In genomic region chr6:127766641-127767200, GRCm38 (mm10) we compare ENCODE assay signal across 8 mouse cellular contexts. TPM values are rescaled to one million over a fixed set of nuclear protein-coding genes. Genes with fewer than 3 reads are reported as not detected.
DNase-seq lines count a peak whose midpoint lies in the region; ATAC-seq and TF ChIP-seq lines count a peak whose summit lies in the region.

No protein-coding gene starts in this region.

- no peak overlapping the region for H3K9ac ChIP-seq in lung, embryonic 14.5 days
- H3K9ac ChIP-seq in forebrain, embryonic 12.5 days: peak overlapping the region; percentile 65
- H3K9ac ChIP-seq in neural tube, embryonic 12.5 days: peak overlapping the region; percentile 83

- DNase-seq in lung, embryonic 14.5 days: peak; percentile 24
- DNase-seq in lung, postnatal 14 days: no peak
- DNase-seq in layer of hippocampus, adult 9-11 months: peak; percentile 65
- no peak for DNase-seq in MN1 (ENCODE audit: low spot score)
- no peak for DNase-seq in thymus, postnatal 4 days

- H3K27me3 ChIP-seq in lung, embryonic 14.5 days (ENCODE audit: insufficient read depth, low read length): peaks cover 68% of the 10 kb centered on the region
- H3K27me3 ChIP-seq in forebrain, embryonic 12.5 days: peaks cover 73% of the 10 kb centered on the region
- peaks cover 23% of the 10 kb centered on the region; the same call in 1 of the 2 replicates for H3K27me3 ChIP-seq in neural tube, embryonic 12.5 days (replicated peaks)

- H3K4me2 ChIP-seq in lung, embryonic 14.5 days: peak overlapping the region; percentile 43
- peak overlapping the region; percentile 100 for H3K4me2 ChIP-seq in forebrain, embryonic 12.5 days
- peak overlapping the region; percentile 92 for H3K4me2 ChIP-seq in neural tube, embryonic 12.5 days (replicated peaks)

- no peak overlapping the region for H3K27ac ChIP-seq in lung, embryonic 14.5 days (ENCODE audit: low read depth)
- peak overlapping the region; percentile 66 for H3K27ac ChIP-seq in forebrain, embryonic 12.5 days
- no peak overlapping the region; the same call in 1 of the 2 replicates for H3K27ac ChIP-seq in neural tube, embryonic 12.5 days

- H3K9me3 ChIP-seq in lung, embryonic 14.5 days (ENCODE audit: low read depth, low read length): no peaks in the 10 kb centered on the region
- H3K9me3 ChIP-seq in forebrain, embryonic 12.5 days: no peaks in the 10 kb centered on the region
- no peaks in the 10 kb centered on the region for H3K9me3 ChIP-seq in neural tube, embryonic 12.5 days

- TF ChIP-seq CTCF in lung, embryonic 14.5 days (IDR thresholded peaks at IDR 0.05; ENCODE audit: low read depth): no peak

- H3K36me3 ChIP-seq in lung, embryonic 14.5 days (ENCODE audit: insufficient read depth): no peaks in the 10 kb centered on the region
- no peaks in the 10 kb centered on the region for H3K36me3 ChIP-seq in forebrain, embryonic 12.5 days (replicated peaks)
- H3K36me3 ChIP-seq in neural tube, embryonic 12.5 days: no peaks in the 10 kb centered on the region

- 0 out of 2 replicates have a peak, but pooled peaks have one; percentile 32 for ATAC-seq in lung, embryonic 14.5 days (ENCODE audit: insufficient read depth)
- ATAC-seq in forebrain, embryonic 12.5 days (ENCODE audit: low FRiP score): peak; percentile 51
- ATAC-seq in neural tube, embryonic 12.5 days (ENCODE audit: low FRiP score, low read depth): peak; percentile 15; the same call in 1 of the 2 replicates
- no peak for ATAC-seq in activated CD4-positive, CD25-positive, alpha-beta regulatory T cell, adult 4 months

- WGBS in lung, embryonic 14.5 days: under 1% methylated on average over 28 of the region's 28 CpGs
- under 1% methylated on average over 28 of the region's 28 CpGs for WGBS in forebrain, embryonic 12.5 days
- under 1% methylated on average over 28 of the region's 28 CpGs for WGBS in neural tube, embryonic 12.5 days

- H3K4me1 ChIP-seq in lung, embryonic 14.5 days (ENCODE audit: insufficient read depth): no peaks in the 10 kb centered on the region
- H3K4me1 ChIP-seq in forebrain, embryonic 12.5 days: peaks cover 48% of the 10 kb centered on the region
- H3K4me1 ChIP-seq in neural tube, embryonic 12.5 days: peaks cover 42% of the 10 kb centered on the region

- no peak overlapping the region for H3K4me3 ChIP-seq in lung, embryonic 14.5 days (ENCODE audit: low read depth, low read length)
- peak overlapping the region; percentile 69 for H3K4me3 ChIP-seq in forebrain, embryonic 12.5 days (replicated peaks)
- H3K4me3 ChIP-seq in neural tube, embryonic 12.5 days: peak overlapping the region; percentile 75

RNA-seq across cellular contexts. Expression of gene Prmt8, which starts 2.6 kb away (rescaled TPM):
- polyA plus RNA-seq in lung, embryonic 14.5 days (2014; fragmentation: Nextera tagmentation; extraction: Ambion mirVana): not detected in 2 replicates
- 16.6 and 18.4 TPM in 2 replicates for polyA plus RNA-seq in forebrain, embryonic 12.5 days (2016; fragmentation: Nextera tagmentation; extraction: Ambion mirVana)
- 44.9 and 47.5 TPM in 2 replicates for polyA plus RNA-seq in neural tube, embryonic 12.5 days (2016; fragmentation: Nextera tagmentation; extraction: Ambion mirVana)
- polyA plus RNA-seq in activated CD4-positive, CD25-positive, alpha-beta regulatory T cell, adult 4 months (2017; shearing (Covaris generic)): not detected

Comparison
In these comparisons a context has a peak if more than half of its experiments do, and no peak if none do; other contexts are left out.
1. DNase-seq: peak in lung, embryonic 14.5 days (single experiment) and layer of hippocampus, adult 9-11 months (single experiment); none in lung, postnatal 14 days (single experiment), MN1 (single experiment) and thymus, postnatal 4 days (single experiment).
2. H3K4me2 ChIP-seq: peak in every context shown above with its lines; median percentile 100 in forebrain, embryonic 12.5 days; 92 in neural tube, embryonic 12.5 days; 43 in lung, embryonic 14.5 days.
3. RNA of gene Prmt8, which starts 2.6 kb away (polyA plus RNA-seq): 44.9 to 47.5 TPM in neural tube, embryonic 12.5 days and 16.6 to 18.4 TPM in forebrain, embryonic 12.5 days; not detected in activated CD4-positive, CD25-positive, alpha-beta regulatory T cell, adult 4 months and not detected in lung, embryonic 14.5 days; every median in the first group is over 10 times any median in the second.